Mouse (Mus musculus): ENCODE data around the gene Myh14. TPM values are rescaled to one million over a fixed set of nuclear protein-coding genes. Genes with fewer than 3 reads are reported as not detected.
"Not testable (repeated sequence)": the region's sequence is repeated elsewhere in the genome, so short reads cannot be mapped to it uniquely, and the experiment has no call there.

Gene Myh14
- polyA plus RNA-seq (2012; fragmentation: generic; extraction: Trizol) = 0.01 TPM
- long read RNA-seq, experiment 1 = 0 reads
- long read RNA-seq, experiment 2 = 0 reads

DNA sequence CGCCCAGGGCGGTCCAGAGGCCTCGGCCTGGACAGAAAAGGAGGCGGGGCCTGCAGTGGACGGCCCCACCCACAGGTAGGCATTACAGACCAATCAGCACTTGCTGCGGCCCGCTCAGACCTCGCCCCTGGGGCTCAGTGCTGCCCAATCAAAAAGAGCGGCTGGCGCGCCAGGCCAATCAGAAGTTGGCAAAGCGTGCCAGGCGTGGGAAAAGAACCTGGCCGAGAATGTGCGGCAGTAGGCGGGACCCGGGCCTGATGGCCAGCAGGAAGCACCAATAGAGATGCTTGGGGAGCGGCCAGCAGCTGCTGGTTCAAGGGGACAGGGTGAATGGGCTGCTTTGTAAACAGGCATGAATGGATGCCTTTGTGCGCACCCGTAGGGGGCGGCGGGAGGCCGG is at the start of gene Myh14:
Gene Myh14 (minus strand): TSS at position 41 of the 400 bp plus-strand sequence.
- no peaks in the 10 kb centered on the region for H3K36me3 ChIP-seq (ENCODE audit: control insufficient read depth, insufficient read depth)
- H3K27me3 ChIP-seq (ENCODE audit: control insufficient read depth, insufficient read depth, insufficient read length) = peaks cover 19% of the 10 kb centered on the region
- no peaks in the 10 kb centered on the region for H3K79me2 ChIP-seq (ENCODE audit: control insufficient read depth, insufficient read depth)
- H3ac ChIP-seq (ENCODE audit: control insufficient read depth, insufficient read length, low read depth) = no peak within 1 kb of the TSS
- no peak within 1 kb of the TSS for H3K4me3 ChIP-seq (ENCODE audit: insufficient read depth, poor library complexity, severe bottlenecking)
- TF ChIP-seq MAX (IDR thresholded peaks at IDR 0.05) = no peak
- no peak for TF ChIP-seq MYOG (IDR thresholded peaks at IDR 0.05; ENCODE audit: control insufficient read depth, extremely low read depth, insufficient read length)
- TF ChIP-seq MYOD1 (IDR thresholded peaks at IDR 0.05; ENCODE audit: control insufficient read depth, insufficient read length, low read depth) = no peak
- TF ChIP-seq FOSL1 (IDR thresholded peaks at IDR 0.05; ENCODE audit: insufficient read depth, low read length, poor library complexity, severe bottlenecking) = no peak
- no peak for TF ChIP-seq CEBPB (IDR thresholded peaks at IDR 0.05; ENCODE audit: low read depth)
- TF ChIP-seq CTCF (IDR thresholded peaks at IDR 0.05; ENCODE audit: control insufficient read depth, insufficient read depth, insufficient read length) = no peak
- no peak for TF ChIP-seq USF1 (IDR thresholded peaks at IDR 0.05; ENCODE audit: low read depth)
- no peaks in the 10 kb centered on the region for H3K79me3 ChIP-seq (ENCODE audit: low read depth)

- Histone ChIP-seq H3K79me2 (ENCODE audit: control insufficient read depth, insufficient read depth) (no peaks in the 10 kb centered on the region), H3K27me3 (ENCODE audit: control insufficient read depth, insufficient read depth, insufficient read length) (no peaks in the 10 kb centered on the region), H3K4me3 (ENCODE audit: insufficient read depth, poor library complexity, severe bottlenecking) (no peak overlapping the region), H3K79me3 (ENCODE audit: low read depth) (no peaks in the 10 kb centered on the region), H3K36me3 (ENCODE audit: control insufficient read depth, insufficient read depth) (no peaks in the 10 kb centered on the region), H3ac (ENCODE audit: control insufficient read depth, insufficient read length, low read depth) (no peak overlapping the region)
- TF ChIP-seq MAX (IDR thresholded peaks at IDR 0.05) (no peak), MYOD1 (IDR thresholded peaks at IDR 0.05; ENCODE audit: control insufficient read depth, insufficient read length, low read depth) (no peak), FOSL1 (IDR thresholded peaks at IDR 0.05; ENCODE audit: insufficient read depth, low read length, poor library complexity, severe bottlenecking) (no peak), CEBPB (IDR thresholded peaks at IDR 0.05; ENCODE audit: low read depth) (no peak), CTCF (IDR thresholded peaks at IDR 0.05; ENCODE audit: control insufficient read depth, insufficient read depth, insufficient read length) (no peak), MYOG (IDR thresholded peaks at IDR 0.05; ENCODE audit: control insufficient read depth, extremely low read depth, insufficient read length) (no peak), USF1 (IDR thresholded peaks at IDR 0.05; ENCODE audit: low read depth) (no peak)
These were observed 39.2 kb upstream of the Myh14 start for GRCm38 (mm10) chr7:44709881-44710280.

GRCm38 (mm10) chr7:44708574-44708973 is 37.9 kb upstream of the Myh14 start, which contains the start of gene Izumo2:
TSS of gene Izumo2 (plus strand) at chr7:44708742.
- H3K79me3 ChIP-seq (ENCODE audit: low read depth) = no peaks in the 10 kb centered on the region
- TF ChIP-seq MAX (IDR thresholded peaks at IDR 0.05) = no peak
- no peak for TF ChIP-seq MYOG (IDR thresholded peaks at IDR 0.05; ENCODE audit: control insufficient read depth, extremely low read depth, insufficient read length)
- TF ChIP-seq CTCF (IDR thresholded peaks at IDR 0.05; ENCODE audit: control insufficient read depth, insufficient read depth, insufficient read length) = no peak
- TF ChIP-seq MYOD1 (IDR thresholded peaks at IDR 0.05; ENCODE audit: control insufficient read depth, insufficient read length, low read depth) = no peak
- TF ChIP-seq FOSL1 (IDR thresholded peaks at IDR 0.05; ENCODE audit: insufficient read depth, low read length, poor library complexity, severe bottlenecking) = no peak
- no peak within 1 kb of the TSS for H3K4me3 ChIP-seq (ENCODE audit: insufficient read depth, poor library complexity, severe bottlenecking)
- H3ac ChIP-seq (ENCODE audit: control insufficient read depth, insufficient read length, low read depth) = no peak within 1 kb of the TSS
- no peaks in the 10 kb centered on the region for H3K27me3 ChIP-seq (ENCODE audit: control insufficient read depth, insufficient read depth, insufficient read length)
- no peaks in the 10 kb centered on the region for H3K36me3 ChIP-seq (ENCODE audit: control insufficient read depth, insufficient read depth)
- H3K79me2 ChIP-seq (ENCODE audit: control insufficient read depth, insufficient read depth) = no peaks in the 10 kb centered on the region

- H3K79me3 ChIP-seq (ENCODE audit: low read depth); H3ac ChIP-seq (ENCODE audit: control insufficient read depth, insufficient read length, low read depth); H3K4me3 ChIP-seq (ENCODE audit: insufficient read depth, poor library complexity, severe bottlenecking); H3K79me2 ChIP-seq (ENCODE audit: control insufficient read depth, insufficient read depth); H3K36me3 ChIP-seq (ENCODE audit: control insufficient read depth, insufficient read depth); H3K27me3 ChIP-seq (ENCODE audit: control insufficient read depth, insufficient read depth, insufficient read length): not testable (repeated sequence)
These were observed 37.5 kb upstream of the Myh14 start for GRCm38 (mm10) chr7:44708093-44708492.

GRCm38 (mm10) chr7:44707169-44707675 is 36.6 kb upstream of the Myh14 start:
- H3K79me2 ChIP-seq (ENCODE audit: control insufficient read depth, insufficient read depth) = no peaks in the 10 kb centered on the region
- no peak overlapping the region for H3ac ChIP-seq (ENCODE audit: control insufficient read depth, insufficient read length, low read depth)
- no peak overlapping the region for H3K4me3 ChIP-seq (ENCODE audit: insufficient read depth, poor library complexity, severe bottlenecking)
- no peaks in the 10 kb centered on the region for H3K36me3 ChIP-seq (ENCODE audit: control insufficient read depth, insufficient read depth)
- H3K27me3 ChIP-seq (ENCODE audit: control insufficient read depth, insufficient read depth, insufficient read length) = no peaks in the 10 kb centered on the region
- H3K79me3 ChIP-seq (ENCODE audit: low read depth) = no peaks in the 10 kb centered on the region
- TF ChIP-seq FOSL1 (IDR thresholded peaks at IDR 0.05; ENCODE audit: insufficient read depth, low read length, poor library complexity, severe bottlenecking) (no peak), CTCF (IDR thresholded peaks at IDR 0.05; ENCODE audit: control insufficient read depth, insufficient read depth, insufficient read length) (no peak), MYOG (IDR thresholded peaks at IDR 0.05; ENCODE audit: control insufficient read depth, extremely low read depth, insufficient read length) (no peak), MYOD1 (IDR thresholded peaks at IDR 0.05; ENCODE audit: control insufficient read depth, insufficient read length, low read depth) (no peak), CEBPB (IDR thresholded peaks at IDR 0.05; ENCODE audit: low read depth) (no peak), USF1 (IDR thresholded peaks at IDR 0.05; ENCODE audit: low read depth) (no peak), MAX (IDR thresholded peaks at IDR 0.05) (no peak)

DNA sequence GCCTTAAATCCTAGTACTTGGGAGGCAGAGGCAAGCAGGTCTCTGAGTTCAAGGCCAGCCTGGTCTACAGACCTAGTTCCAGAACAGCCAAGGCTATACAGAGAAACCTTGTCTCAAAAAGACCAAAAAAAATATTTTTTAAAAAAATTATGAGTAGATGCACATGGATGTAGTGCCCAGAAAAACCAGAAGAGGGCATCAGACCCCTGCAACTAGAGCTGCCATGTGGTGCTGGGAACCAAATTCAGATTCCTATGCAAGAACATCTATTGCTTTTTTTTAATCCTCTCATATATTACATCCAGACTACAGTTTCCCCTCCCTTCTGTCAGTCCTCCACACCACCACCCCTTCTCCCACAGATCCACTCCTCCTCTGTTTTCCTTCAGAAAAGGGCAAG is 35.7 kb upstream of the Myh14 start:
- Histone ChIP-seq H3K79me3 (ENCODE audit: low read depth) (no peaks in the 10 kb centered on the region), H3K4me3 (ENCODE audit: insufficient read depth, poor library complexity, severe bottlenecking) (no peak overlapping the region), H3K79me2 (ENCODE audit: control insufficient read depth, insufficient read depth) (no peaks in the 10 kb centered on the region), H3K36me3 (ENCODE audit: control insufficient read depth, insufficient read depth) (no peaks in the 10 kb centered on the region), H3ac (ENCODE audit: control insufficient read depth, insufficient read length, low read depth) (no peak overlapping the region), H3K27me3 (ENCODE audit: control insufficient read depth, insufficient read depth, insufficient read length) (no peaks in the 10 kb centered on the region)
- TF ChIP-seq MYOD1 (IDR thresholded peaks at IDR 0.05; ENCODE audit: control insufficient read depth, insufficient read length, low read depth) = no peak
- no peak for TF ChIP-seq FOSL1 (IDR thresholded peaks at IDR 0.05; ENCODE audit: insufficient read depth, low read length, poor library complexity, severe bottlenecking)
- no peak for TF ChIP-seq MYOG (IDR thresholded peaks at IDR 0.05; ENCODE audit: control insufficient read depth, extremely low read depth, insufficient read length)
- no peak for TF ChIP-seq CTCF (IDR thresholded peaks at IDR 0.05; ENCODE audit: control insufficient read depth, insufficient read depth, insufficient read length)
- TF ChIP-seq USF1 (IDR thresholded peaks at IDR 0.05; ENCODE audit: low read depth) = no peak
- no peak for TF ChIP-seq MAX (IDR thresholded peaks at IDR 0.05)
- no peak for TF ChIP-seq CEBPB (IDR thresholded peaks at IDR 0.05; ENCODE audit: low read depth)

Data from C2C12 (cell line).